22 mouse cellular contexts compared by ENCODE assay signal in the genomic region with DNA sequence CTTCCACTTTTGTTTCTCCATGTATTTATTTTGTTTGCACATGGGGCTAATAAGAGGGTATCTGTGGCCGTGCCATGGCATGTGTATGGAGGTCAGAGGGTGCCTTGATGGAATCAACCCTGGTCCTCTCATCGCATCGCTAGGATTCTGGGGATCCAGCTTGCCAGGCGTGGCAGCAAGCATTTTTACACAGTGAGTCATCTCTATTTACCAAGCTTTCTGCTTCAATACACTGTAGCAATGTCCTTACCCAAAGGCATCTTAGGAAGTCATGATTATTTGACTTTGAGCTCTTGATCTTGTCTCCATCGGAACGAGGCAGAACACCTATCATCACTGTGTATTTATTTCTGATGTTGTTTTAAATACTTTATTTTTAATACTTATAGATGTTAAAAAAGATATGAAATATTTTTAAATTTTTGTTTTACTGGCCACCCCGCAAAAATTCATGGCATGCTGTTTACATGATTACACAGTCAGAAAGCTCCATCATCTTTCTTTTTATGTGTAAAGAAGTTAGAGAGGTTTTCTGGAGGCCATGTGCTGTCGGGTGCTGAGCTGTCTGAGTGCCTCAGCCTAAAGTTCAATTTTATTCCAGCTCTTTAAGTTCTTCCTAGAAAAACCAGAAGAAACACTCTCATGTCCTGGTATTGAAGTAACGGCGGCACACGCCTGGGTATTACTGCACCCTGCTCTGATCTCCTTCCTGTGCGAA.
DNase-seq lines count a peak whose midpoint lies in the region; ATAC-seq and TF ChIP-seq lines count a peak whose summit lies in the region.
"Had no signal": no experiment of that assay in that cellular context is flagged by ENCODE, and none has a peak within 500 bp of the region (broad histone marks: within the 10 kb centered on the region; RNA-seq: fewer than 3 reads in every experiment).

No protein-coding gene starts in this region.

- H3K9me3 ChIP-seq in kidney, embryonic 16.5 days (ENCODE audit: low read length), result no peaks in the 10 kb centered on the region
- H3K9me3 ChIP-seq in limb, embryonic 14.5 days (ENCODE audit: control insufficient read depth, low read length), result no peaks in the 10 kb centered on the region
- H3K9me3 ChIP-seq in heart, embryonic 10.5 days, result no peaks in the 10 kb centered on the region
- H3K9me3 ChIP-seq: embryonic facial prominence, embryonic 10.5 days; forebrain, embryonic 15.5 days; hindbrain, embryonic 15.5 days; liver, embryonic 12.5 days had no signal

- no peak overlapping the region for H3K9ac ChIP-seq in kidney, embryonic 16.5 days (replicated peaks; ENCODE audit: low read length)
- H3K9ac ChIP-seq in limb, embryonic 14.5 days (ENCODE audit: low read depth, low read length, severe bottlenecking), result no peak overlapping the region
- H3K9ac ChIP-seq: forebrain, embryonic 15.5 days; hindbrain, embryonic 15.5 days; liver, embryonic 12.5 days had no signal

- peak; percentile 75; the same call in 1 of the 2 replicates for ATAC-seq in kidney, embryonic 16.5 days (ENCODE audit: low FRiP score, low TSS enrichment)
- ATAC-seq in limb, embryonic 14.5 days (ENCODE audit: low FRiP score, low read depth), result no peak
- ATAC-seq: forebrain, embryonic 15.5 days; liver, embryonic 12.5 days had no signal

- 68% methylated on average over 12 of the region's 12 CpGs for WGBS in kidney, embryonic 16.5 days
- WGBS in limb, embryonic 14.5 days, result 71% methylated on average over 12 of the region's 12 CpGs
- WGBS in heart, embryonic 10.5 days, result 80% methylated on average over 12 of the region's 12 CpGs

- no peak overlapping the region for H3K4me3 ChIP-seq in kidney, embryonic 16.5 days (ENCODE audit: low read length)
- no peak overlapping the region for H3K4me3 ChIP-seq in limb, embryonic 14.5 days (replicated peaks; ENCODE audit: low read length)
- H3K4me3 ChIP-seq in heart, embryonic 10.5 days, result no peak overlapping the region
- H3K4me3 ChIP-seq: embryonic facial prominence, embryonic 10.5 days; forebrain, embryonic 15.5 days; hindbrain, embryonic 15.5 days; left cerebral cortex, adult 2 months; liver, embryonic 12.5 days had no signal

- DNase-seq in kidney, postnatal 36 days, result no peak
- peak; percentile 9 for DNase-seq in urinary bladder, postnatal 14 days (ENCODE audit: low spot score)
- no peak for DNase-seq in urinary bladder, postnatal 4 days (ENCODE audit: low spot score in 2 of 2)
- no peak for DNase-seq in limb, embryonic 14.5 days (ENCODE audit: low spot score)
- DNase-seq in right cerebral cortex, adult 18-20 months, result no peak
- no peak for DNase-seq in heart, embryonic 10.5 days (ENCODE audit: low spot score)
- DNase-seq: adrenal gland, postnatal 25 days; B cell, adult 2 months; cerebellum, adult 9-10 months; heart, postnatal 4 days; lung, adult 18-20 months; lung, postnatal 10 days; right cerebral cortex, postnatal 14 days; thymus, adult 2 months; thymus, postnatal 4 days had no signal

- H3K27me3 ChIP-seq in kidney, embryonic 16.5 days (ENCODE audit: insufficient read depth, low read length), result no peaks in the 10 kb centered on the region
- no peaks in the 10 kb centered on the region for H3K27me3 ChIP-seq in limb, embryonic 14.5 days (ENCODE audit: control insufficient read depth, insufficient read depth, low read length)
- H3K27me3 ChIP-seq in heart, embryonic 10.5 days (ENCODE audit: insufficient read depth, poor library complexity, severe bottlenecking), result no peaks in the 10 kb centered on the region
- H3K27me3 ChIP-seq: forebrain, embryonic 15.5 days; hindbrain, embryonic 15.5 days; liver, embryonic 12.5 days had no signal

- no peak overlapping the region for H3K27ac ChIP-seq in kidney, embryonic 16.5 days (ENCODE audit: low read length)
- no peak overlapping the region for H3K27ac ChIP-seq in limb, embryonic 14.5 days (replicated peaks; ENCODE audit: low read depth, low read length)
- no peak overlapping the region for H3K27ac ChIP-seq in heart, embryonic 10.5 days
- H3K27ac ChIP-seq: embryonic facial prominence, embryonic 10.5 days; forebrain, embryonic 15.5 days; hindbrain, embryonic 15.5 days; left cerebral cortex, adult 2 months; liver, embryonic 12.5 days; stomach, postnatal 0 days had no signal

- H3K36me3 ChIP-seq in kidney, embryonic 16.5 days (ENCODE audit: insufficient read depth, low read length), result no peaks in the 10 kb centered on the region
- no peaks in the 10 kb centered on the region for H3K36me3 ChIP-seq in limb, embryonic 14.5 days (ENCODE audit: control insufficient read depth, insufficient read depth, low read length)
- H3K36me3 ChIP-seq in heart, embryonic 10.5 days, result no peaks in the 10 kb centered on the region
- H3K36me3 ChIP-seq: embryonic facial prominence, embryonic 10.5 days; forebrain, embryonic 15.5 days; hindbrain, embryonic 15.5 days; liver, embryonic 12.5 days had no signal

- TF ChIP-seq POLR2A in limb, embryonic 14.5 days (IDR thresholded peaks at IDR 0.05; ENCODE audit: borderline replicate concordance, extremely low read depth, insufficient read depth, insufficient read length), result no peak

- H3K4me2 ChIP-seq in kidney, embryonic 16.5 days (replicated peaks; ENCODE audit: low read depth, low read length), result no peak overlapping the region
- peak overlapping the region; percentile 10; the same call in 1 of the 2 replicates for H3K4me2 ChIP-seq in limb, embryonic 14.5 days (replicated peaks; ENCODE audit: low read depth, low read length, severe bottlenecking)
- H3K4me2 ChIP-seq: forebrain, embryonic 15.5 days; hindbrain, embryonic 15.5 days; liver, embryonic 12.5 days had no signal

- no peaks in the 10 kb centered on the region for H3K4me1 ChIP-seq in kidney, embryonic 16.5 days (ENCODE audit: insufficient read depth, low read length)
- H3K4me1 ChIP-seq in limb, embryonic 14.5 days (ENCODE audit: control insufficient read depth, insufficient read depth, low read length), result no peaks in the 10 kb centered on the region
- H3K4me1 ChIP-seq in heart, embryonic 10.5 days, result no peaks in the 10 kb centered on the region
- H3K4me1 ChIP-seq: embryonic facial prominence, embryonic 10.5 days; forebrain, embryonic 15.5 days; hindbrain, embryonic 15.5 days; liver, embryonic 12.5 days had no signal
